Mouse (Mus musculus): ENCODE results near the gene Atp5mpl. TPM values are rescaled to one million over a fixed set of nuclear protein-coding genes. Genes with fewer than 3 reads are reported as not detected.
A peak's percentile ranks its signal among the peaks of the same experiment; 100 is the strongest.

The Atp5mpl gene
- polyA plus RNA-seq, 1 experiment from 2014 or later: 713 TPM

DNA sequence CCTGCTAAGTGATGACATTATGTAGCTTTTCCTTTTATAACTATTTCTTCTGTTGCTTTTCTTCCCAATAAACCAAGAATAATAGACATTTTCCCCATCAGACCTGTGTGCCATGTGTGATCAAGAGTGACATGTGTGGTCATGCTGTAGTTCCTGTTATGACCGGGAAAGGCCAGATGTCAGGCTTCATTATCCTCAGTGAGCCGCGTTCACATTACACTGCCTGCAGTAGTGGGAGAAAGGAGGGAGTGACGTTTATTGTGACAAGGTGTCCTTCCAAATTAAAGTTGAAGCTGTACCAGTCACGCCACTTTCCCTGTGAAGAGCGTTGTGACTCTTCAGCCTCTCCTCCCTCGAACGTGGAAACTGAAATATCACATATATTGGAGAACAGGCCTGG, 15.1 kb upstream of the Atp5mpl start:
- Histone ChIP-seq H3K36me3 (ENCODE audit: insufficient read depth, low read length) (no peaks in the 10 kb centered on the region), H3K9ac (replicated peaks; ENCODE audit: low read length) (no peak overlapping the region), H3K9me3 (ENCODE audit: low read length) (no peaks in the 10 kb centered on the region), H3K27me3 (ENCODE audit: insufficient read depth, low read length) (no peaks in the 10 kb centered on the region), H3K4me2 (replicated peaks; ENCODE audit: low read depth, low read length) (no peak overlapping the region), H3K27ac (ENCODE audit: low read length) (no peak overlapping the region), H3K4me3 (ENCODE audit: low read length) (no peak overlapping the region), H3K4me1 (ENCODE audit: insufficient read depth, low read length) (no peaks in the 10 kb centered on the region)
- 55% methylated on average over 8 of the region's 8 CpGs for WGBS
- no peak for ATAC-seq (ENCODE audit: low FRiP score, low TSS enrichment)

DNA sequence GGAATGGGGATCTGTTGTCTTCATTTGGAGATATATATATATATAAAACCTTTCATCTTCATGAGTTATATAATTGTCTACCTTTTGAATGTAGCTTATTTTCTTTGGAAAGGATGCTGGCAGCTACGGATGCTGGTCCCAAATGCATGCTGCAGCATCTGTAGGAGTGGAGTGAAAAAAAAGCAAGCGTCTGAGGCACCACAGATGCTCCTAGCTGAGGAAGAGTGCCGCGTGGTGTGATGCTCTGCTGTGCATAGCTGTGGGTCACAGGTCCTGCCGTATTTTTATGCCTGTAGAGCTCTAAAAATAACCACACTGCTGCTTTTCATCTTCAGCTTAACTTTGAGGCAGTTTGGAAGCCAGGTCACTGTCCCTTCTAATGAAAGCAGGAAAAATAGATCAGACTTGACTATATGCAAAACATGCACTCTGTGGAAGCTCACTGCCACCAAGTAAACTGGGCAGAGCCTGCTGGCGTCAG, 14.2 kb upstream of the Atp5mpl start, which contains the start of gene Rd3l:
Rd3l (minus strand) TSS at position 431 of the 481 bp plus-strand sequence.
- no peak for ATAC-seq (ENCODE audit: low FRiP score, low TSS enrichment)
- Histone ChIP-seq H3K9me3 (ENCODE audit: low read length) (no peaks in the 10 kb centered on the region), H3K4me3 (ENCODE audit: low read length) (no peak within 1 kb of the TSS), H3K27ac (ENCODE audit: low read length) (no peak within 1 kb of the TSS), H3K36me3 (ENCODE audit: insufficient read depth, low read length) (no peaks in the 10 kb centered on the region), H3K4me2 (replicated peaks; ENCODE audit: low read depth, low read length) (no peak within 1 kb of the TSS), H3K4me1 (ENCODE audit: insufficient read depth, low read length) (no peaks in the 10 kb centered on the region), H3K9ac (replicated peaks; ENCODE audit: low read length) (no peak within 1 kb of the TSS), H3K27me3 (ENCODE audit: insufficient read depth, low read length) (no peaks in the 10 kb centered on the region)
- 57% methylated on average over 6 of the region's 6 CpGs for WGBS

DNA sequence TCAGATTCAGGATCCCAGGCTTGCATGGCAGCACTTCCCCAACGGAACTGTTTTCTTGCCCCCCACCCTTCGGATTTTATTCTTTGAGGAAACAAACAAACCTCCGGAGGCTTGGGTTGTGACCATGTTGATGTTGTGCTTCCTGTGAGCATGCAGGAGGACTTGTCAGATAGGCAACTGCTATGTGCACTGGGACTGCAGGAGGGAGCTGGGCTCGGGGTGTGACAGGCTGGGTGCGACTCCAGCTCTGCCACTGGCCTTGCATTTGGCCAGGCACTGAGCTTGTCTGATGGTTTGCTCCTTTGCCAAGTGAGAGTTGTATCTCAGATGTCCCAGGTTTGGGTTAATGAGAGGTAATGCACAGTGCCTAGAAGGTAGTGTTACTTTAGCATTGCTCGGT, 11.5 kb upstream of the Atp5mpl start:
- Histone ChIP-seq H3K36me3 (ENCODE audit: insufficient read depth, low read length) (no peaks in the 10 kb centered on the region), H3K4me1 (ENCODE audit: insufficient read depth, low read length) (no peaks in the 10 kb centered on the region), H3K9me3 (ENCODE audit: low read length) (no peaks in the 10 kb centered on the region), H3K27ac (ENCODE audit: low read length) (no peak overlapping the region), H3K4me2 (replicated peaks; ENCODE audit: low read depth, low read length) (no peak overlapping the region), H3K4me3 (ENCODE audit: low read length) (no peak overlapping the region), H3K27me3 (ENCODE audit: insufficient read depth, low read length) (no peaks in the 10 kb centered on the region), H3K9ac (replicated peaks; ENCODE audit: low read length) (no peak overlapping the region)
- ATAC-seq (ENCODE audit: low FRiP score, low TSS enrichment): no peak
- 77% methylated on average over 6 of the region's 6 CpGs for WGBS

DNA sequence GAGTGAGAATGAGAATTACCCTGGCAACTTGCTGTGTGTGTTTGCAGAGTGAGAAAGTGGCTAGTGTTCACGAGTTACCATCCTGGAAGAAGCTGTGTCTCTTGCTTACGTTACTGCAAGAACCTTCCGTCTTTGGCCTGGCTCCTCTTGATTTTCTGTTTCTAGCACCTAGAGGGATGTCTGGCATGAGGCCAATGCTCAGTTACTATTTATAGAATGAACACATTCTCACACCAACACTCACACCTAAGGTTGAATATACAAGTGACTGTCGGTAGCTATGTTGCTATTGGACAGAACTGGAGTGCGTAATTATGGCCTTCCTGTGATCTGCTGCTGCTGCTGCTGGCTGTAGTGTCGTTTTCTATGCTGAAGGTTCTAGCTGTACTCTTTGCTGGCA, 10.4 kb upstream of the Atp5mpl start:
- no peaks in the 10 kb centered on the region for H3K36me3 ChIP-seq (ENCODE audit: insufficient read depth, low read length)
- H3K27ac ChIP-seq (ENCODE audit: low read length): no peak overlapping the region
- no peak overlapping the region for H3K4me2 ChIP-seq (replicated peaks; ENCODE audit: low read depth, low read length)
- WGBS: 43% methylated on average over 6 of the region's 6 CpGs
- no peak overlapping the region for H3K4me3 ChIP-seq (ENCODE audit: low read length)
- H3K9ac ChIP-seq (replicated peaks; ENCODE audit: low read length): no peak overlapping the region
- no peaks in the 10 kb centered on the region for H3K27me3 ChIP-seq (ENCODE audit: insufficient read depth, low read length)
- H3K4me1 ChIP-seq (ENCODE audit: insufficient read depth, low read length): no peaks in the 10 kb centered on the region
- H3K9me3 ChIP-seq (ENCODE audit: low read length): no peaks in the 10 kb centered on the region
- no peak for ATAC-seq (ENCODE audit: low FRiP score, low TSS enrichment)

DNA sequence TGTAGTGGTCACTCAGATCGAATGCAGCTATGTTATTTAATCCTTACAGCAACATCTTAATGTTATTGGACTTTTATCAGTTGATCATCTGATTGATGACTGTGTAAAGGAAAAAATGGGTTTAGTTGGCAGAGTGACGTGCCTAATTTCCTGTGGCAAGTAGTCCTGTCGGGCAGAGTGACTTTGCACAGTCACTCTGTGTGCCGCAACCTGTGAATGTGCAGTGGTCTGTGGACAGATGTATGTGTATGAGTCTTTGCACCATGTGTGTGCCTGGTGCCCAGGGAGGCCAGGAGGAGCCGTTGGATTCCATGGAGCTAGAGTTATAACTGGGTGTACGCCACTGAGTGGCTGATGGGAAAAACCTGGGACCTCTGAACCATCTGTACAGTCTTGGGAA, 7.8 kb upstream of the Atp5mpl start:
- no peak for ATAC-seq (ENCODE audit: low FRiP score, low TSS enrichment)
- no peaks in the 10 kb centered on the region for H3K36me3 ChIP-seq (ENCODE audit: insufficient read depth, low read length)
- H3K27ac ChIP-seq (ENCODE audit: low read length): no peak overlapping the region
- H3K4me3 ChIP-seq (ENCODE audit: low read length): no peak overlapping the region
- no peak overlapping the region for H3K4me2 ChIP-seq (replicated peaks; ENCODE audit: low read depth, low read length)
- H3K4me1 ChIP-seq (ENCODE audit: insufficient read depth, low read length): no peaks in the 10 kb centered on the region
- no peaks in the 10 kb centered on the region for H3K9me3 ChIP-seq (ENCODE audit: low read length)
- H3K9ac ChIP-seq (replicated peaks; ENCODE audit: low read length): no peak overlapping the region
- no peaks in the 10 kb centered on the region for H3K27me3 ChIP-seq (ENCODE audit: insufficient read depth, low read length)
- 68% methylated on average over 6 of the region's 6 CpGs for WGBS

DNA sequence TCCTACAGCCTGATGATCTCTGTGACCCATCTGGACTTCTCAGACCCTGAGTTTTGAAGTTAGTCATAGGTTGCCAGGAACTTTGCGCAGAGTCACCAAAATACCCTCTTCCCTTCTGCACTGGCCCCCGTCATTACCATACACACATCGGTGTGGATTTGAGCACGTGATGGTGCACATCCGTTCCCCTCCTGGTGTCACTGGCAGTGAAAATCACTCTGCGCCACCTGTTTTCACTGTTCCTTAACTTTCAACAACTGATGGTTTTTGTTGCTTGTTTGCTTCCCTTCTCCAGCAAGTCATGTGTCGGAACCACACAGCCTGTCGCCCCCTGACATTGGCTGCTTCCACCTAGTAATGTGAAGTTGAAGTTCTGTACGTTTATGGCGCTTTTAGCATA, 5.7 kb upstream of the Atp5mpl start:
- Histone ChIP-seq H3K9ac (replicated peaks; ENCODE audit: low read length) (no peak overlapping the region), H3K36me3 (ENCODE audit: insufficient read depth, low read length) (no peaks in the 10 kb centered on the region), H3K4me1 (ENCODE audit: insufficient read depth, low read length) (no peaks in the 10 kb centered on the region), H3K4me3 (ENCODE audit: low read length) (no peak overlapping the region), H3K27me3 (ENCODE audit: insufficient read depth, low read length) (no peaks in the 10 kb centered on the region), H3K27ac (ENCODE audit: low read length) (no peak overlapping the region), H3K4me2 (replicated peaks; ENCODE audit: low read depth, low read length) (no peak overlapping the region), H3K9me3 (ENCODE audit: low read length) (no peaks in the 10 kb centered on the region)
- ATAC-seq (ENCODE audit: low FRiP score, low TSS enrichment): no peak
- WGBS: 92% methylated on average over 10 of the region's 10 CpGs

DNA sequence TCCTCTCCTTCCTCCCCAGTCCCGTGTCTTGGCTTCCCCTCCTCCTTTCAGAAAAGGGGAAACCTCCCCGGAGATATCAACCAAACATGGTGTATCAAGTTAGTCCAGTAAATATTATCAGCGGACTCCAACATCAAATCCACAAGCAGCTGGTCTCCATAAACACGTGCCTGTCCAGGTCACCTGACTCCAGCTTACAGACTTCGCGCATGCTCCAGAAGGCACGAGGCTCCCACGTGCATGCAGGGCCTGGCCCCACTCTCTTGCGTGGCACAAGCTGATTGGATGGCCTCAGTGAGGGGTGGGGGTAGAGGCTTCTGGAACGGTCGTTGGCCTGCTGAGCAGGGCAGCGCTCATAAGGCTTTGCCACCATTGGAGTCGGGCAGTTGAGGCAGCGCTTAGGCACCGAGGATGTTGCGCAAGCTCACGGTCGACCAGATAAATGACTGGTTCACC, 4.5 kb upstream of the Atp5mpl start, which contains the start of gene Tdrd9:
Tdrd9 (plus strand) TSS at position 329 of the 456 bp plus-strand sequence.
- WGBS: 83% methylated on average over 18 of the region's 18 CpGs
- H3K27ac ChIP-seq (ENCODE audit: low read length): no peak within 1 kb of the TSS
- no peaks in the 10 kb centered on the region for H3K9me3 ChIP-seq (ENCODE audit: low read length)
- no peak for ATAC-seq (ENCODE audit: low FRiP score, low TSS enrichment)
- no peak within 1 kb of the TSS for H3K4me3 ChIP-seq (ENCODE audit: low read length)
- no peak within 1 kb of the TSS for H3K4me2 ChIP-seq (replicated peaks; ENCODE audit: low read depth, low read length)
- peaks cover under 1% of the 10 kb centered on the region; the same call in 1 of the 2 replicates for H3K4me1 ChIP-seq (ENCODE audit: insufficient read depth, low read length)
- H3K36me3 ChIP-seq (ENCODE audit: insufficient read depth, low read length): no peaks in the 10 kb centered on the region
- H3K27me3 ChIP-seq (ENCODE audit: insufficient read depth, low read length): no peaks in the 10 kb centered on the region
- H3K9ac ChIP-seq (replicated peaks; ENCODE audit: low read length): no peak within 1 kb of the TSS

DNA sequence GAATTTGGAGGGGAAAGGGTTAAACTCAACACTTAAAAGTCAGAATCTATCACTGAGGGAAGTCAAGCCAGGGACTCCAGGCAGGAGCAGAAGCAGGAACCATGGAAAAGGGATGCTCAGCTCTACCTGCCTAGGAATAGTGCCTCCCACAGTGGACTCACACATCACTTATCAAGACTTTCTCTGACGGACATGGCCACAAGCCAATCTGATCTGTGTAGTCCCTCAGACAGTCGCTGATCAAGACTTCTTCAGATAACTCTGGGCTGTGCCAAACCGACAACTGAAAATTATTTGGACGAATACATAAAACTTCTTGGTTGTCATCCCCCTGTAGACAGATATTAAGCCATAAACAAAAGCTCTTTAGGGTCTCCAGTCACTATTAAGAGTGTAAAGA, 3.3 kb upstream of the Atp5mpl start:
- Histone ChIP-seq H3K9me3 (ENCODE audit: low read length) (no peaks in the 10 kb centered on the region), H3K4me1 (ENCODE audit: insufficient read depth, low read length) (peaks cover 12% of the 10 kb centered on the region), H3K9ac (replicated peaks; ENCODE audit: low read length) (no peak overlapping the region), H3K36me3 (ENCODE audit: insufficient read depth, low read length) (no peaks in the 10 kb centered on the region), H3K4me2 (replicated peaks; ENCODE audit: low read depth, low read length) (no peak overlapping the region), H3K27me3 (ENCODE audit: insufficient read depth, low read length) (no peaks in the 10 kb centered on the region), H3K4me3 (ENCODE audit: low read length) (no peak overlapping the region), H3K27ac (ENCODE audit: low read length) (no peak overlapping the region)
- 79% methylated on average over 4 of the region's 4 CpGs for WGBS
- no peak for ATAC-seq (ENCODE audit: low FRiP score, low TSS enrichment)

DNA sequence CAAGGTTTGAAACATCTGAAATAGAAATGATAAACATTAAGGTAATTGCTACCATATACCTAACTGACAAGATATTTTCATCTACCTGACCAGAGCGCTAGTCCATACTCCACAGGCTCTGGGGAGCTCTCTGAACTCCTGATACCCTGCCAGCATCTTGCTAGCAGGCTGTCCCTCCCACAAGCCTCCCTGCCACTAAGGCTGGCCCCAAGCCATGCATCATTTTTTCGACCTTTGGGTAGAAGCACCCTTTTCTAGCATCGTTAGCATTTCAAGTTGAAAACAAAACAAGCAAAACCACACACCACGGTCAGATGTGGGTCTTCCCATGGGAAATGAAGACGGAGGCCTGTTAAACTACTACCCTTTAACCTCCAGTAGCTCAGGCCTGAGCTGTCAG, 3.4 kb downstream of the Atp5mpl start:
- ATAC-seq (ENCODE audit: low FRiP score, low TSS enrichment): no peak
- no peaks in the 10 kb centered on the region for H3K9me3 ChIP-seq (ENCODE audit: low read length)
- no peak overlapping the region for H3K4me3 ChIP-seq (ENCODE audit: low read length)
- peaks cover 40% of the 10 kb centered on the region for H3K36me3 ChIP-seq (ENCODE audit: insufficient read depth, low read length)
- no peak overlapping the region for H3K9ac ChIP-seq (replicated peaks; ENCODE audit: low read length)
- H3K27ac ChIP-seq (ENCODE audit: low read length): no peak overlapping the region
- peaks cover 12% of the 10 kb centered on the region for H3K4me1 ChIP-seq (ENCODE audit: insufficient read depth, low read length)
- H3K27me3 ChIP-seq (ENCODE audit: insufficient read depth, low read length): no peaks in the 10 kb centered on the region
- 74% methylated on average over 5 of the region's 5 CpGs for WGBS
- H3K4me2 ChIP-seq (replicated peaks; ENCODE audit: low read depth, low read length): no peak overlapping the region

DNA sequence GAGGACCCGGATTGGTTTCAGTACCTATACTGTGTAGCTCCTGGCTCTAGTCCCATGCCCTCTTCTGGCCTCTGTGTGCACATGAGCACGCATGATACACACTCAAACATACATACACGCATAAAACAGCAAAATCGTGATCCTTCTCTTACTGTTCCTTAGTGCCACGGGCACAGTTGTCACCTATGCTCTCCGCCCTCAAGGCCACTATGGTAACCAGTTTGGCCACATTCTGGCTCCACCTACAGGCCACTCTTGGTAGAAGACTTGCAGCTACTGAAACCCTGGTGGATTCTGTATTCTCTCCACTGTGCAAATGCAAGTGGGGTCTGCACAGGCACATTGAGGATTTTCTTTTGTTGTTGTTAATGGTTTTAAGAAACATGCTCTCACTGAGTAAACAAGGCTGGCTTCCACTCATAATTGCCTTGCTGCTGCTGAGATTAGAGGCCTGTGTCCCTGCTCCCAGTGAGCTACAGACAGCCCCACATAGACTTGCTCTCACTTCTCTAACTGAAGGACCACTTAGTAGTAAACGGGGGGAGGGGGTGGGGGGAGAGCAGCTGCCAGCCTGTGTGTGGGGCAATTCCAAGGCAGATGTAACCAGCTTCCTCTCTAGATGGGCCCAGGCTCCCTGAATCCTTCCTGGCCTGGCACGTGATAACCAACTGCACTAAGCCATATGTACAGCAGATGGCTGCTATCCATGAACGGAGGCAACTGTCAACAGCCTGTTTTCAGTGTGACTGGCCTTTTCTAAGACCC, 8.5 kb downstream of the Atp5mpl start:
- H3K4me1 ChIP-seq (ENCODE audit: insufficient read depth, low read length): no peaks in the 10 kb centered on the region
- no peak overlapping the region for H3K9ac ChIP-seq (replicated peaks; ENCODE audit: low read length)
- no peaks in the 10 kb centered on the region for H3K27me3 ChIP-seq (ENCODE audit: insufficient read depth, low read length)
- H3K27ac ChIP-seq (ENCODE audit: low read length): no peak overlapping the region
- H3K4me2 ChIP-seq (replicated peaks; ENCODE audit: low read depth, low read length): no peak overlapping the region
- 35% methylated on average over 9 of the region's 9 CpGs for WGBS
- ATAC-seq (ENCODE audit: low FRiP score, low TSS enrichment): peak; percentile 78
- no peaks in the 10 kb centered on the region for H3K9me3 ChIP-seq (ENCODE audit: low read length)
- peaks cover 36% of the 10 kb centered on the region for H3K36me3 ChIP-seq (ENCODE audit: insufficient read depth, low read length)
- H3K4me3 ChIP-seq (ENCODE audit: low read length): no peak overlapping the region
